Mouse (Mus musculus): Measurements from ENCODE around the gene Cacng2.

DNA sequence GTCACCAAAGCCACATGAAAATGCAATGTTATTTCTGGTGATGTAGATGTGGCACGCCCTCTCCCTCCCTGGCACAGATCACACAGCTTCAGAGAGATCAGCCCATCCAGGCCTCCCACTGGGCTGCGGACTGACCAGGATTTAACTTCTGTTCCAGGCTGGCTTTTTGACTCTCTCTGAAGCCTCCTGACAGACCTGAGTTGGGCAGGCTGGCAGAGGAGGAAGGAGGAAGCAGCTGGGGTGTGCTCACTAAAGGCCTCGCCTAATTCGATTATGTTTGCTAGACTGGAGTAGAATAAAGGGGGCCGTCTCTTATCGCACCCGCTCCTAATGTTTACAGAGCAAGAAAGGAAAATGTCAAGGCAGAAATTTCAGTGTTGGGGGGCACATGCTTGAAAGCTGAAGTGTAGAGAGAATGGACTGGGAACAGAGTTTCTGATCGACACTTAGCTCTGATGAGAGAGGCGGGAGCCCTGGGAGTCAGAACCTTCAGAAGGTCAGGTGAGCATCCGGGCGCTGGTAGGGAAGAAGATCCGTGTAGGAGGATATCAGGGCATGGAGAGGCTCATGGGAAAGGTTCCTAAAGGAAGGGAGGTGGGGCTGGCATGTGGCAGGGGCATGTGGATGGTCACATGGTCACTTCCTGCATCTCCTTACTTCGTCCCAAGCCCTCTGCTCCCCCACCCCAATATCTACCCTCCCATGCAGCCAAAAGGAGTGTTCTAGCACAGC is 36.8 kb downstream of the Cacng2 start:
- TF ChIP-seq CTCF (IDR thresholded peaks at IDR 0.05; ENCODE audit: control insufficient read depth, insufficient read depth, insufficient read length) (no peak), MAX (IDR thresholded peaks at IDR 0.05) (no peak), MYOG (IDR thresholded peaks at IDR 0.05; ENCODE audit: control insufficient read depth, extremely low read depth, insufficient read length) (no peak), USF1 (IDR thresholded peaks at IDR 0.05; ENCODE audit: low read depth) (no peak)

All from C2C12 (cell line).